In the genomic region with DNA sequence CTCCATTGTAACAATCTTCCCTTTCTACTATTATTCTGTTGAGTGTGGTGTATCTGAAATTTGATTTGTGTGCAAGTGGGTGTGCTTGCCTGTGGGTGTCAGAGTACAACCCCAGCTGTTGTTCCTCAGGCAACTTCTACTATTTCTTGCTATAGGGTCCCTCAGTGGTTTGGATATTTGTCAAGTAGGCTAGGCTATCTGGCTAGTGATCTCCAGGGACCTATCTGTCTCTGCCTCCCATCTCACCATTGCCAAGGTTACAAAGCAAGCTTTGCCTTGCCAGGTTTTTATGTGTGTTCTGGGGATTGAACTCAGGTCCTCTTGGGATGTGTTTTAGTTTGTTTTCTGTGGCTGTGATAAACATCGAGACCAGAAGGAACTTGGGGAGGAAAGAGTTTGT, we compare ENCODE assay signal across 14 mouse cellular contexts.
DNase-seq lines count a peak whose midpoint lies in the region; ATAC-seq lines count a peak whose summit lies in the region.
"Had no signal": no experiment of that assay in that cellular context is flagged by ENCODE, and none has a peak within 500 bp of the region (broad histone marks: within the 10 kb centered on the region; RNA-seq: fewer than 3 reads in every experiment).

No protein-coding gene starts in this region.

- DNase-seq in heart, postnatal 14 days, result no peak
- DNase-seq in kidney, adult 11 months, result no peak
- peak; percentile 51 for DNase-seq in fat pad, adult 2 months (ENCODE audit: extremely low read depth, low read depth, low spot score)
- peak; percentile 40 for DNase-seq in kidney, postnatal 14 days
- DNase-seq in left cerebral cortex, postnatal 10 days (ENCODE audit: extremely low spot score in 1 of 2, low spot score in 2 of 2), result no peak
- DNase-seq: forebrain, postnatal 0 days; right cerebral cortex, postnatal 4 days; thymus, postnatal 25 days had no signal

- H3K4me2 ChIP-seq in heart, embryonic 13.5 days, result no peak overlapping the region
- no peak overlapping the region for H3K4me2 ChIP-seq in kidney, embryonic 15.5 days
- H3K4me2 ChIP-seq: limb, embryonic 15.5 days; midbrain, embryonic 13.5 days had no signal

- H3K27me3 ChIP-seq in heart, embryonic 13.5 days (replicated peaks), result no peaks in the 10 kb centered on the region
- H3K27me3 ChIP-seq in kidney, embryonic 15.5 days, result 0 out of 2 replicates have a peak, but pooled peaks cover 9% of the 10 kb centered on the region
- H3K27me3 ChIP-seq: limb, embryonic 15.5 days; midbrain, embryonic 13.5 days had no signal

- no peaks in the 10 kb centered on the region for H3K9me3 ChIP-seq in heart, embryonic 13.5 days
- no peaks in the 10 kb centered on the region for H3K9me3 ChIP-seq in kidney, embryonic 15.5 days (replicated peaks)
- H3K9me3 ChIP-seq: limb, embryonic 15.5 days; midbrain, embryonic 13.5 days had no signal

- no peak overlapping the region for H3K4me3 ChIP-seq in heart, embryonic 13.5 days
- H3K4me3 ChIP-seq in kidney, embryonic 15.5 days (replicated peaks), result no peak overlapping the region
- H3K4me3 ChIP-seq: erythroblast, embryonic 14.5 days; limb, embryonic 15.5 days; midbrain, embryonic 13.5 days had no signal

- H3K36me3 ChIP-seq in heart, embryonic 13.5 days, result no peaks in the 10 kb centered on the region
- H3K36me3 ChIP-seq in kidney, embryonic 15.5 days, result no peaks in the 10 kb centered on the region
- H3K36me3 ChIP-seq: limb, embryonic 15.5 days; midbrain, embryonic 13.5 days had no signal

- H3K9ac ChIP-seq in heart, embryonic 13.5 days, result no peak overlapping the region
- no peak overlapping the region for H3K9ac ChIP-seq in kidney, embryonic 15.5 days
- H3K9ac ChIP-seq: forebrain, postnatal 0 days; limb, embryonic 15.5 days; midbrain, embryonic 13.5 days had no signal

- H3K4me1 ChIP-seq in heart, embryonic 13.5 days, result peaks cover 18% of the 10 kb centered on the region
- peaks cover 12% of the 10 kb centered on the region; the same call in 1 of the 2 replicates for H3K4me1 ChIP-seq in kidney, embryonic 15.5 days
- H3K4me1 ChIP-seq: limb, embryonic 15.5 days had no signal

- WGBS in heart, embryonic 13.5 days, result 74% methylated on average over 1 of the region's 1 CpGs
- WGBS in kidney, embryonic 15.5 days, result 66% methylated on average over 1 of the region's 1 CpGs

- intact Hi-C loops in heart, postnatal 14 days (cut with DNase I), result no loop called here
- intact Hi-C loops in left cerebral cortex, postnatal 10 days (cut with DNase I), result no loop called here

- ATAC-seq in heart, embryonic 13.5 days (ENCODE audit: extremely low read depth, insufficient number of reproducible peaks, low FRiP score, low TSS enrichment), result no peak
- ATAC-seq in kidney, embryonic 15.5 days (replicated peaks; ENCODE audit: low FRiP score), result 0 out of 2 replicates have a peak, but pooled peaks have one; percentile 33
- ATAC-seq: activated CD4-positive, CD25-positive, alpha-beta regulatory T cell, adult 4 months; forebrain, postnatal 0 days; midbrain, embryonic 13.5 days had no signal

- peak overlapping the region; percentile 22; the same call in 1 of the 2 replicates for H3K27ac ChIP-seq in heart, embryonic 13.5 days (replicated peaks)
- H3K27ac ChIP-seq in kidney, embryonic 15.5 days, result peak overlapping the region; percentile 54
- H3K27ac ChIP-seq: limb, embryonic 15.5 days; midbrain, embryonic 13.5 days had no signal

Comparison
In these comparisons a context has a peak if more than half of its experiments do, and no peak if none do; other contexts are left out.
1. DNase-seq: peak in fat pad, adult 2 months (single experiment) and kidney, postnatal 14 days (single experiment); none in heart, postnatal 14 days (0 of 2), kidney, adult 11 months (single experiment) and left cerebral cortex, postnatal 10 days (0 of 2).